Mouse (Mus musculus): Measurements from ENCODE around the gene Pde6c. TPM values are rescaled to one million over a fixed set of nuclear protein-coding genes. Genes with fewer than 3 reads are reported as not detected.

Pde6c gene
- polyA plus RNA-seq, 1 experiment from 2014 or later: 4.0 TPM

DNA sequence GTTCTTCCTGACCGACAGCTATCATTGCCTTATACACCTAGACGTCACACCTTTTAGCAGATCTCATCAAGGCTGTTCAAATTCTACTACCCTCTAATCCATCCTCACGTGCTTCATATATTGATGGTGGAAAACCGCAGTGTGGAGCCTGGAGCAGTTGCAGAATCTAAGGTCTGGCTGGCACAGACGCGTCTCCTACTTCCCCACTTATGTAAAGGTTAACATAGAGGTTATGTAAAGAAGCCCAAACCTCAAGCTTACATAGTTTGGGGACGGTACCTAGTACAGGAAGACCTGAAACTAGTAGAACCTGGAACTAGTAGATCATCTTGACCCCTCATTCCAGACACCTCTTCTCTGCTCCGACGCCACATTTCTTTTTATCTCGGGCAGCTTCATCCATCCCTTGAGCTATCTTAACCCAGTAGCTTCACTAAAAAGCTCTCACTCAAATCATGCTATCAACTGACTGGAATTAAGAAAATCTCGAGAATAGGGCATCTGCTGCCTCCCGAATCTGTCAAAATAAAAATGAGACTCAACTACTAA is 90.8 kb downstream of the Pde6c start:
- 7% methylated on average over 12 of the region's 12 CpGs for WGBS (ENCODE audit: insufficient replicate concordance)
- peak overlapping the region; percentile 66 for H3K27ac ChIP-seq

DNA sequence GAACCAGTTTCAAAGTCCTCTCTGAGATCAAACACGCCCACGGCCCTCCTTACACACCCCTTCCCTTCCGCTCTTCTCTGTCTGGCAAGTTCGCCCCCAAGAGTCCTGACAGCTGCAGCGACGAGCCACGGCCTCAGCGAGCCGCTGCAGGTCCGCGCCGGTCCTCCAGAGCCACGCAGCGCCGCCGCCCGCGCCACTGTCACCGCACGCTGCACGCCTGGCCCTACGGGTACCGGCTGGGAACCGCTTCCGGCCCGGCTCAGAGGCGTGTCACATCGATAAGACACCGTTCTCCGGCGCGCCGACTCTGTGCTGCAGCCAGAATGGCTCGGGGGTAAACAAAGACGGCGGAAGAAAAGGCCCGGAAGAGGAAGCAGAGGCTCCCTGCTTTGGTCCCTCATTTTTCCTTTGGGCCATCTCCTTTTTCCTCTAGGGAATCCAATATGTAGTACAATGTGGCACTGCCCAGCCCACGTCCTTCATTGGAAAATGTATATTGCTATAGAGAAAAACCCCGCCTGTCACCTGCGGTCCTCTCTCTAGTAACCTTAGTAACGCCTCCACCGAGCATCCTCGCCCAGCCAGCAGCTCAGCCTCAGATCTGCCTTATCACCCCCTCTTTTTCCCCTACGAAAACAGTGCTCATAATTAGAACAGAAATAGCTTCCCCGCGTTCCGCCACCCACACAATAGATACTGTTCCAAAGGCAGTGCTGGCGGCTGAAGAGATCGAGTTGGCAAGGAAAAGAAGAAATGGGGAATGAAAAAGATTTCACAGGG is 91.5 kb downstream of the Pde6c start, which contains the start of gene Fra10ac1:
Gene Fra10ac1, minus strand, starts transcription at position 252 of the 780 bp plus-strand sequence.
- H3K4me1 ChIP-seq (replicated peaks): peaks cover 17% of the 10 kb centered on the region
- H3K4me2 ChIP-seq: peak within 1 kb of the TSS; percentile 76
- peak within 1 kb of the TSS; percentile 66 for H3K27ac ChIP-seq
- H3K9ac ChIP-seq: peak within 1 kb of the TSS; percentile 79
- peak within 1 kb of the TSS; percentile 80 for H3K4me3 ChIP-seq (replicated peaks)
- ATAC-seq (ENCODE audit: low read depth): peak; percentile 95
- no peaks in the 10 kb centered on the region for H3K27me3 ChIP-seq
- no peaks in the 10 kb centered on the region for H3K36me3 ChIP-seq
- H3K9me3 ChIP-seq (replicated peaks): no peaks in the 10 kb centered on the region
- DNase-seq: peak; percentile 73
- under 1% methylated on average over 49 of the region's 49 CpGs for WGBS (ENCODE audit: insufficient replicate concordance)

More for the DNA sequence above, 90.8 kb downstream of the Pde6c start:
- ATAC-seq (ENCODE audit: low read depth) (peak; percentile 48), DNase-seq (no peak)
- Histone ChIP-seq H3K4me1 (replicated peaks) (peaks cover 17% of the 10 kb centered on the region), H3K4me3 (replicated peaks) (peak overlapping the region; percentile 80), H3K36me3 (peaks cover 3% of the 10 kb centered on the region; the same call in 1 of the 2 replicates), H3K9ac (peak overlapping the region; percentile 79), H3K9me3 (replicated peaks) (no peaks in the 10 kb centered on the region), H3K4me2 (peak overlapping the region; percentile 76), H3K27me3 (no peaks in the 10 kb centered on the region)

GRCm38 (mm10) chr19:38224685-38225060 is 92.1 kb downstream of the Pde6c start:
- 28% methylated on average over 9 of the region's 9 CpGs for WGBS (ENCODE audit: insufficient replicate concordance)
- Histone ChIP-seq H3K4me3 (replicated peaks) (peak overlapping the region; percentile 80), H3K9me3 (replicated peaks) (no peaks in the 10 kb centered on the region), H3K9ac (peak overlapping the region; percentile 79), H3K4me2 (peak overlapping the region; percentile 76), H3K27me3 (no peaks in the 10 kb centered on the region), H3K27ac (no peak overlapping the region), H3K36me3 (no peaks in the 10 kb centered on the region), H3K4me1 (replicated peaks) (peaks cover 17% of the 10 kb centered on the region)
- ATAC-seq (ENCODE audit: low read depth): no peak
- DNase-seq: no peak

- Histone ChIP-seq H3K4me1 (replicated peaks) (peaks cover 6% of the 10 kb centered on the region), H3K4me3 (replicated peaks) (no peak overlapping the region), H3K9me3 (replicated peaks) (no peaks in the 10 kb centered on the region), H3K27me3 (no peaks in the 10 kb centered on the region), H3K27ac (no peak overlapping the region), H3K36me3 (no peaks in the 10 kb centered on the region), H3K4me2 (no peak overlapping the region), H3K9ac (no peak overlapping the region)
- no peak for DNase-seq
- 49% methylated on average over 2 of the region's 2 CpGs for WGBS (ENCODE audit: insufficient replicate concordance)
- no peak for ATAC-seq (ENCODE audit: low read depth)
Observed at GRCm38 (mm10) chr19:38228699-38229098, 96.1 kb downstream of the Pde6c start.

DNA sequence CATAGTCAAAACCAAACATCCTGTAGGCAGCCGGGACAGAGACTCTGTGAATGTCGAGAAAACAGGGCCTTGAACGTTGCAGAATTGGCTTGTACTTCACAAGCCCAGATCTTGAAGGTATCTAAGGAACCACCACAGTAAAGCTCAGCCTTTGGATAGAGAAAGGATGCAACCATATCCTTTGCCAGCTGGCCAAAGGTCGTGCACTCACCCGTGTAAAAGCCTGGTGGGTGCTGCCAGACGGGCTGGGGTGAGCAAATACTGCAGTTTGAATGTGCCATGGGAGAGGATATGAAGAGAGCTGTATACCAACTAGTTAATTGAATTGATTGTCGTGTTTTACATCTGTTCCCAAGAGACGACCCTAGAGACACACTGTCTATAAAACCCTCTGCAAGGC is 99.5 kb downstream of the Pde6c start:
- H3K4me1 ChIP-seq (replicated peaks): no peaks in the 10 kb centered on the region
- no peak overlapping the region for H3K4me2 ChIP-seq
- WGBS (ENCODE audit: insufficient replicate concordance): 39% methylated on average over 8 of the region's 8 CpGs
- H3K4me3 ChIP-seq (replicated peaks): no peak overlapping the region
- no peak for DNase-seq
- no peaks in the 10 kb centered on the region for H3K27me3 ChIP-seq
- H3K9ac ChIP-seq: no peak overlapping the region
- no peaks in the 10 kb centered on the region for H3K9me3 ChIP-seq (replicated peaks)
- no peak overlapping the region for H3K27ac ChIP-seq
- no peak for ATAC-seq (ENCODE audit: low read depth)
- H3K36me3 ChIP-seq: no peaks in the 10 kb centered on the region

- DNase-seq: no peak
- no peak overlapping the region for H3K27ac ChIP-seq
- H3K4me3 ChIP-seq (replicated peaks): no peak overlapping the region
- H3K9ac ChIP-seq: no peak overlapping the region
- no peaks in the 10 kb centered on the region for H3K36me3 ChIP-seq
- ATAC-seq (ENCODE audit: low read depth): no peak
- no peaks in the 10 kb centered on the region for H3K4me1 ChIP-seq (replicated peaks)
- 43% methylated on average over 4 of the region's 4 CpGs for WGBS (ENCODE audit: insufficient replicate concordance)
- no peaks in the 10 kb centered on the region for H3K27me3 ChIP-seq
- H3K9me3 ChIP-seq (replicated peaks): no peaks in the 10 kb centered on the region
- no peak overlapping the region for H3K4me2 ChIP-seq
Observed at GRCm38 (mm10) chr19:38232516-38232915, 99.9 kb downstream of the Pde6c start.

Other genes with a start within 250 kb of the Pde6c start
- 1.0 and 1.2 TPM in 2 replicates for gene Myof, start 89.2 kb upstream of the Pde6c start, polyA plus RNA-seq (2015; fragmentation: Nextera tagmentation; extraction: Ambion mirVana)
- 6.3 and 7.5 TPM in 2 replicates for gene Cep55, start 77.8 kb upstream of the Pde6c start, polyA plus RNA-seq (2015; fragmentation: Nextera tagmentation; extraction: Ambion mirVana)
- 0.12 and 0.17 TPM in 2 replicates for gene Ffar4, start 35.7 kb upstream of the Pde6c start, polyA plus RNA-seq (2015; fragmentation: Nextera tagmentation; extraction: Ambion mirVana)
- 1,559 and 1,745 TPM in 2 replicates for gene Rbp4, start 7.5 kb upstream of the Pde6c start, polyA plus RNA-seq (2015; fragmentation: Nextera tagmentation; extraction: Ambion mirVana)
- gene Fra10ac1, start 91.4 kb downstream of the Pde6c start, polyA plus RNA-seq (2015; fragmentation: Nextera tagmentation; extraction: Ambion mirVana): 17.5 and 22.9 TPM in 2 replicates
- gene Lgi1, start 131.8 kb downstream of the Pde6c start, polyA plus RNA-seq (2015; fragmentation: Nextera tagmentation; extraction: Ambion mirVana): 0.09 and 0.13 TPM in 2 replicates

Measured in liver, embryonic 13.5 days (tissue).